Mouse (Mus musculus) hindbrain, embryonic 10.5 days (tissue): Measurements from ENCODE around the gene Fads3. TPM values are rescaled to one million over a fixed set of nuclear protein-coding genes. Genes with fewer than 3 reads are reported as not detected.

Experiments
- DNase-seq: peaks from one replicate; pipeline ENCODE4 v3.0.0-alpha.2; 2017; ENCODE audit warnings: low spot score
- H3K27ac ChIP-seq: fragments of 300-500 bp; sonication (generic); 2 replicates; pipeline ENCODE4 v1.5.1; 2016; ENCODE audit warnings: mild to moderate bottlenecking, moderate library complexity
- H3K27me3 ChIP-seq: fragments of 300-500 bp; sonication (generic); 2 replicates; pipeline ENCODE4 v1.6.1; 2016; ENCODE audit warnings: mild to moderate bottlenecking; ENCODE audit not compliant: poor library complexity, insufficient read depth, severe bottlenecking
- H3K36me3 ChIP-seq: fragments of 300-500 bp; sonication (generic); 2 replicates; pipeline ENCODE4 v1.6.1; 2016; ENCODE audit warnings: mild to moderate bottlenecking, moderate library complexity
- H3K4me1 ChIP-seq: fragments of 300-500 bp; sonication (generic); replicated peaks from 2 replicates; pipeline ENCODE4 v1.6.1; 2016; ENCODE audit warnings: mild to moderate bottlenecking
- H3K4me3 ChIP-seq: fragments of 300-500 bp; sonication (generic); 2 replicates; pipeline ENCODE4 v1.5.1; 2016; ENCODE audit warnings: mild to moderate bottlenecking, moderate library complexity
- H3K9me3 ChIP-seq: fragments of 300-500 bp; sonication (generic); 2 replicates; pipeline ENCODE4 v1.6.1; 2016; ENCODE audit warnings: mild to moderate bottlenecking, moderate library complexity
- WGBS: fragments of 180-500 bp; shearing (Covaris S2); methylation state at CpG from one replicate; pipeline ENCODE4 v1.1.7; 2016; 5-methylcytosine and 5-hydroxymethylcytosine counted together
- polyA plus RNA-seq: library from polyadenylated mRNA; unstranded; fragments of >200 nt; fragmentation: Nextera tagmentation; extraction: Ambion mirVana; gene quantifications from 2 replicates; pipeline ENCODE4 v1.2.1, GENCODE M21; 2016

Fads3 gene
- polyA plus RNA-seq, 1 experiment from 2014 or later, result 8.1 TPM

- 96% methylated on average over 8 of the region's 8 CpGs for WGBS
- Histone ChIP-seq H3K9me3 (0 out of 2 replicates have a peak, but pooled peaks cover 5% of the 10 kb centered on the region), H3K4me1 (no peaks in the 10 kb centered on the region), H3K27ac (no peak overlapping the region), H3K27me3 (no peaks in the 10 kb centered on the region), H3K4me3 (no peak overlapping the region), H3K36me3 (peaks cover 100% of the 10 kb centered on the region)
- DNase-seq, result no peak
These were observed 29.0 kb downstream of the Fads3 start for GRCm38 (mm10) chr19:10070186-10070980.

- WGBS, result 89% methylated on average over 5 of the region's 5 CpGs
- Histone ChIP-seq H3K27me3 (no peaks in the 10 kb centered on the region), H3K4me3 (no peak overlapping the region), H3K9me3 (peaks cover 8% of the 10 kb centered on the region; the same call in 1 of the 2 replicates), H3K4me1 (no peaks in the 10 kb centered on the region), H3K36me3 (peaks cover 100% of the 10 kb centered on the region), H3K27ac (peak overlapping the region; percentile 23; the same call in 1 of the 2 replicates)
- no peak for DNase-seq
These were observed 29.8 kb downstream of the Fads3 start for GRCm38 (mm10) chr19:10071166-10071565.

- 79% methylated on average over 4 of the region's 4 CpGs for WGBS
These were observed 30.5 kb downstream of the Fads3 start for GRCm38 (mm10) chr19:10071892-10072291.

GRCm38 (mm10) chr19:10073145-10073544 is 31.8 kb downstream of the Fads3 start:
- 94% methylated on average over 5 of the region's 5 CpGs for WGBS
- DNase-seq, result no peak
- H3K4me3 ChIP-seq, result no peak overlapping the region
- no peak overlapping the region for H3K27ac ChIP-seq
- H3K36me3 ChIP-seq, result peaks cover 100% of the 10 kb centered on the region
- H3K27me3 ChIP-seq, result no peaks in the 10 kb centered on the region
- H3K4me1 ChIP-seq, result no peaks in the 10 kb centered on the region
- peaks cover 8% of the 10 kb centered on the region; the same call in 1 of the 2 replicates for H3K9me3 ChIP-seq

More at GRCm38 (mm10) chr19:10071892-10072291, 30.5 kb downstream of the Fads3 start:
- no peaks in the 10 kb centered on the region for H3K27me3 ChIP-seq
- no peak overlapping the region for H3K4me3 ChIP-seq
- H3K27ac ChIP-seq, result no peak overlapping the region
- DNase-seq, result no peak
- H3K9me3 ChIP-seq, result peaks cover 8% of the 10 kb centered on the region; the same call in 1 of the 2 replicates
- H3K4me1 ChIP-seq, result no peaks in the 10 kb centered on the region
- peaks cover 100% of the 10 kb centered on the region for H3K36me3 ChIP-seq

- no peak for DNase-seq
- no peak overlapping the region for H3K4me3 ChIP-seq
- peaks cover 100% of the 10 kb centered on the region for H3K36me3 ChIP-seq
- no peaks in the 10 kb centered on the region for H3K4me1 ChIP-seq
- H3K27me3 ChIP-seq, result no peaks in the 10 kb centered on the region
- H3K27ac ChIP-seq, result no peak overlapping the region
- peaks cover 8% of the 10 kb centered on the region; the same call in 1 of the 2 replicates for H3K9me3 ChIP-seq
- 89% methylated on average over 6 of the region's 6 CpGs for WGBS
These were observed 37.0 kb downstream of the Fads3 start for GRCm38 (mm10) chr19:10078392-10078791.

GRCm38 (mm10) chr19:10080384-10080783 is 39.0 kb downstream of the Fads3 start:
- Histone ChIP-seq H3K9me3 (peaks cover 4% of the 10 kb centered on the region; the same call in 1 of the 2 replicates), H3K4me3 (no peak overlapping the region), H3K36me3 (peaks cover 100% of the 10 kb centered on the region), H3K27ac (no peak overlapping the region), H3K27me3 (no peaks in the 10 kb centered on the region), H3K4me1 (no peaks in the 10 kb centered on the region)
- 97% methylated on average over 7 of the region's 7 CpGs for WGBS
- DNase-seq, result no peak

GRCm38 (mm10) chr19:10082105-10082504 is 40.7 kb downstream of the Fads3 start:
- 82% methylated on average over 3 of the region's 3 CpGs for WGBS
- Histone ChIP-seq H3K4me1 (no peaks in the 10 kb centered on the region), H3K36me3 (peaks cover 100% of the 10 kb centered on the region), H3K27me3 (no peaks in the 10 kb centered on the region), H3K27ac (no peak overlapping the region), H3K4me3 (no peak overlapping the region), H3K9me3 (no peaks in the 10 kb centered on the region)
- DNase-seq, result no peak

GRCm38 (mm10) chr19:10085454-10085853 is 44.1 kb downstream of the Fads3 start:
- H3K36me3 ChIP-seq, result peaks cover 100% of the 10 kb centered on the region
- no peaks in the 10 kb centered on the region for H3K27me3 ChIP-seq
- 85% methylated on average over 9 of the region's 9 CpGs for WGBS
- H3K4me3 ChIP-seq, result no peak overlapping the region
- no peak for DNase-seq
- H3K4me1 ChIP-seq, result no peaks in the 10 kb centered on the region
- H3K27ac ChIP-seq, result no peak overlapping the region
- no peaks in the 10 kb centered on the region for H3K9me3 ChIP-seq

- no peak overlapping the region for H3K4me3 ChIP-seq
- no peaks in the 10 kb centered on the region for H3K4me1 ChIP-seq
- H3K9me3 ChIP-seq, result no peaks in the 10 kb centered on the region
- no peak overlapping the region for H3K27ac ChIP-seq
- DNase-seq, result no peak
- no peaks in the 10 kb centered on the region for H3K27me3 ChIP-seq
- H3K36me3 ChIP-seq, result peaks cover 100% of the 10 kb centered on the region
- 87% methylated on average over 4 of the region's 4 CpGs for WGBS
These were observed 45.6 kb downstream of the Fads3 start for GRCm38 (mm10) chr19:10086976-10087375.

- H3K27me3 ChIP-seq, result no peaks in the 10 kb centered on the region
- 91% methylated on average over 4 of the region's 4 CpGs for WGBS
- peaks cover 100% of the 10 kb centered on the region for H3K36me3 ChIP-seq
- H3K4me1 ChIP-seq, result peaks cover 41% of the 10 kb centered on the region
- H3K4me3 ChIP-seq, result no peak overlapping the region
- no peaks in the 10 kb centered on the region for H3K9me3 ChIP-seq
- no peak overlapping the region for H3K27ac ChIP-seq
- no peak for DNase-seq
These were observed 52.5 kb downstream of the Fads3 start for GRCm38 (mm10) chr19:10093829-10094228.

GRCm38 (mm10) chr19:10094695-10095094 is 53.3 kb downstream of the Fads3 start:
- 90% methylated on average over 4 of the region's 4 CpGs for WGBS
- Histone ChIP-seq H3K36me3 (peaks cover 99% of the 10 kb centered on the region), H3K27ac (no peak overlapping the region), H3K4me3 (no peak overlapping the region), H3K4me1 (peaks cover 50% of the 10 kb centered on the region), H3K27me3 (no peaks in the 10 kb centered on the region), H3K9me3 (no peaks in the 10 kb centered on the region)
- DNase-seq, result no peak

GRCm38 (mm10) chr19:10096371-10096876 is 55.1 kb downstream of the Fads3 start:
- H3K27me3 ChIP-seq, result no peaks in the 10 kb centered on the region
- H3K27ac ChIP-seq, result no peak overlapping the region
- no peaks in the 10 kb centered on the region for H3K9me3 ChIP-seq
- H3K4me1 ChIP-seq, result peaks cover 57% of the 10 kb centered on the region
- DNase-seq, result no peak
- 88% methylated on average over 2 of the region's 2 CpGs for WGBS
- H3K36me3 ChIP-seq, result peaks cover 84% of the 10 kb centered on the region
- H3K4me3 ChIP-seq, result no peak overlapping the region

- 52% methylated on average over 5 of the region's 5 CpGs for WGBS
- peaks cover 71% of the 10 kb centered on the region for H3K4me1 ChIP-seq
- no peak for DNase-seq
These were observed 56.5 kb downstream of the Fads3 start for GRCm38 (mm10) chr19:10097826-10098225.

More at GRCm38 (mm10) chr19:10097826-10098225, 56.5 kb downstream of the Fads3 start:
- peak overlapping the region; percentile 74 for H3K27ac ChIP-seq
- peak overlapping the region; percentile 36 for H3K4me3 ChIP-seq
- H3K9me3 ChIP-seq, result no peaks in the 10 kb centered on the region
- H3K27me3 ChIP-seq, result no peaks in the 10 kb centered on the region
- peaks cover 70% of the 10 kb centered on the region for H3K36me3 ChIP-seq
